Mouse (Mus musculus) cerebral cortex, adult 2 months (tissue): Measurements from ENCODE around the gene Mcmbp.

Source experiments
- WGBS: fragments of 180-500 bp; shearing (Covaris S2); methylation state at CpG from one replicate; pipeline ENCODE4 v1.1.7; 2018; 5-methylcytosine and 5-hydroxymethylcytosine counted together

Mcmbp gene

GRCm38 (mm10) chr7:128740334-128740733 is at the start of gene Mcmbp:
Gene Mcmbp, minus strand, starts transcription at chr7:128740495.
- under 1% methylated on average over 35 of the region's 35 CpGs for WGBS

DNA sequence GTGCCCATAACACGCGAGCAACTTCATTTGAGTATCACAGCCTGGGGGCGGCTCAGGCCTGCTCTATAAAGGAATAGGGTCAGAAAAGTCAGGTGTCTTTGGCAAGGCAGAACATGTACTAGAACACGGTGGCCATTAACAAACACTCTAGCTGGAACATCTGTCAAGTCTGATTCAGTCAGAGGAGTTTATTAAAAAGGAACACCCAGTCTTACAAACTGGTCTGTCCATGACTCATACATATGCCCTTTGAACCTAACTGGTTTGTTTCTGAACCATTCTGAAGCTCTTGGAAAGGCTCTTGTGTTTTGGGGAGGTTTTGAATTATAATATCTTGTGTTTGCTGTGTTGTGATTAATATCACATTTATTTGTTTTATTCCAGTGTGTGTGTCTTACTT is 49.8 kb upstream of the Mcmbp start:
- 86% methylated on average over 4 of the region's 4 CpGs for WGBS

GRCm38 (mm10) chr7:128781846-128782245 is 41.6 kb upstream of the Mcmbp start:
- 71% methylated on average over 3 of the region's 3 CpGs for WGBS

DNA sequence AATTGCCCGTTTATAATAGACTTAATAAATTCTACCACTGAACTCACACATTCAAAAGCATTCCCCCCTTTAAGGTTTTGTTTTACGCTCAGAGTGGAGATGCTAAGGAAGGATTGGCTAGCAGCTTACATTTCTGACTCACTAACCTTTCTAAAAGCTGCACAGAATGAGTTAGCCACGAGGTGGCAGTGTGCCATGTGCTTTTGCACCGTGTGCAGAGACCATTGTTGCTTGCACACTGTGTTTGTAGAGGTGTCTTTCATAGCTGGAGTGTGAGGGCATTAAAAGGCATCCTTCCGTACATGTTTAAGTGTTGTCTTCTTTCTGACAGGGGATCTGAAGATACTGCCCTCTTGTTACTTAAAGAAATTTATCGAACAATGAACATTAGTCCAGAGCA is 39.0 kb upstream of the Mcmbp start:
- 28% methylated on average over 6 of the region's 6 CpGs for WGBS

DNA sequence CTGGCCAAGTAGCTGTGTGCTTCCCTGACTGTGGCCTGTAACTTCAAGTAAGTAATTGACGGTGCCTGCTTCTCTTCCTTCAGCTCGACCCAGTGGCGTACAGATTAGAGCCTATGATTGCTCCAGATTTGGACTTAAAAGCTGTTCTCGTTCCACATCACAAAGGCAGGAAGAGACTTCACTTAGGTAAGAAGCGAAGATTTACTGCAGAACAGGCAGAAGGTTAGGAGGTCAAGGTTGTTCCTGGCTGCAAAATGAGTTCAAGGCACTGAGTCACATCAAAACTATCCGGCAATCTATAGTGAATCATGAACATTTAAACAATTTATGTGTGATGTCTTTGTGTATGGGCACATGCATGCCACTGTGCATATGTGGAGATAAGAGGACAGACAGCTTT is 36.9 kb upstream of the Mcmbp start:
- 84% methylated on average over 6 of the region's 6 CpGs for WGBS

DNA sequence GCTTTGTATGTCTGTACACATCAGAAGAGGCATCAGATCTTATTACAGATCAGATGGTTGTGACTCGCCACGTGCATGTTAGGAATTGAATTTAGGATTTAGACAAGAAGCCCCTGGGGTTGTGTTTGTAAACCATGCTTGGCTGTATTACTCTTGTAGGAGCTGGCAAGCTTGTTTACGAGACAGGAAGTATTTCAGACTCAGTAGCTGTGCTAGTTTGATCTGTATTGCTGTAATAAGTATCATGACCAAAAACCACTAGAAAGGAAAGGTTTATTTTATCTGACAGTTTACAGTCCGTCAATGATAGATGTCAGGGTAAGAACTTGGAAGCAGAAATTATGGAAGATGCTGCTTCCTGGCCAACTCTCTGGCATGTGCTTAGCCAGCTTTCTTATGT is 18.7 kb upstream of the Mcmbp start:
- WGBS, result 87% methylated on average over 4 of the region's 4 CpGs

DNA sequence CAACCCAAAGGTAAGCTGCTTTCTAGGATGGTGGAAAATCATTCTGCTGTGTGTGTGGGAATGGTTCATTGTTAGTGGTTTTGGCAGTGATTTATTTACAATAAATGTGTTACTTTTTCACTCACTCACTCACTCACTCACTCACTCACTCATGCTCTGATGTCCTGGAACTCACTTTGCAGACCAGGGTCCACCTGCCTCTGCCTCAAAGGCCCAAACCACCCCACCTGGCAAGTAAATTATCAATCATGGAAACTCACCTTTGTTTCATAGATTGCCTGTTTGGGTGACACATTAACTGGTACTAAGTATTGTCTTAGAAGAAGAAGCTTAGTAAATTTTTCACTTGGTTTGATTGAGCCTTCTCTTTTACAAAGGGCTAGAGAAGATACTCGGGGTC is 15.1 kb upstream of the Mcmbp start:
- 87% methylated on average over 1 of the region's 1 CpGs for WGBS

- WGBS, result 87% methylated on average over 4 of the region's 4 CpGs
Measured at GRCm38 (mm10) chr7:128752012-128752411, 11.7 kb upstream of the Mcmbp start.

DNA sequence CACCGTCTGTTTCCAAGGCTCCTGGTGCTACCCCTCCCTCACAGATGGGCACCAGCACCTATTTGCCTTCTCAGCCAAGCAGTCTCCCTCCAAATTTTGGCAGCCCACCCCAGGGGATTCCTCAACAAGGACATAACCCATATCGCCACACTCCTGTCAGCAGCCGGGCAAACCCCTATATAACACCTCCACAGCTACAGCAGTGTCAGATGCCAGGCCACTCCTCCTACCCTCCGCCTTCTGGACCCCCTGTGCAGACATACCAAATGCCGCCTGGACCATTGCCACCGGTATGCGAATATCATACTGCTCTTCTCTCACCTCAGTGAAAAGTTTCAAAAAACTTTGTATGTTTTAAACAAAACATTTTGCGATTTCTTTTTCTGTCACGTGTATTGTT is 10.0 kb upstream of the Mcmbp start:
- WGBS, result 73% methylated on average over 9 of the region's 9 CpGs

DNA sequence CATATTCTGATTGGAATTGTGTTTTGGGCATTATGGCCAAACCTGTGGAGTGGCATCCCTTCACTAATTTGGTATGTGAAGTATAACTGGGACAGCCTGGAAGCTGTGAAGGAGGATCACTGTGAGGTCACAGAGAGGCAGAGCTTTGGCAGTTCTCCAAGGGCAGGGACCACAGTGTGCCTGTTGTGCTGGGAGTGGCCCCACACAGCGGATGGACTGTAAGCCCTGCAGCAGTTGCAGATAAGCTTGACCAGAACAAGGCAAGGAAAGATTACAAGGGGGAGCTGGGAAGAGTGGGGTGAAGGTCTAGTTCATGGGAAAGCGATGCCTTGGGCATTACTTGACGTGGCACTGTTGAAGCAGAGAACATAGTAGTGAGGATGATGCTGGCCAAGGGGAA is 8.5 kb upstream of the Mcmbp start:
- 51% methylated on average over 3 of the region's 3 CpGs for WGBS

DNA sequence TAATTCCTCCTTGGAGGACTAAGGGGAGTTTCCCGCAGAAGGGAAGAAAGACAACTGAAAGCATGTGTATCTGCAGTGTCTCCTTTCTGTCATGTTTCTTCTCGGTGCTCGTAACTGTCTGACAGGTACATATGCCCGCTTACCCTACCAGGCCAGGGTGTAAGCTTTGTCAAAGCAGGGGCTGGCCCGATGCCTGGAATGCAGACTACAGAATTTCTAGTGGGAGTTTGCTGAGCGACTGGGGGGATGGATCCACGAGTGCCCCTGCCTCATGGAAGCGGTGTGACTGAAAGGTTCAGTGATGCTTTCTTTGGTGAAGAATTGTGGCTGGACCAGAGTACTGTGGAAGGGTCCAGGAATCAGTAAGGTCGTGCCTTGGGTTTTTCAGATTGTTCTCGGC is 5.9 kb upstream of the Mcmbp start:
- WGBS, result 73% methylated on average over 10 of the region's 10 CpGs

DNA sequence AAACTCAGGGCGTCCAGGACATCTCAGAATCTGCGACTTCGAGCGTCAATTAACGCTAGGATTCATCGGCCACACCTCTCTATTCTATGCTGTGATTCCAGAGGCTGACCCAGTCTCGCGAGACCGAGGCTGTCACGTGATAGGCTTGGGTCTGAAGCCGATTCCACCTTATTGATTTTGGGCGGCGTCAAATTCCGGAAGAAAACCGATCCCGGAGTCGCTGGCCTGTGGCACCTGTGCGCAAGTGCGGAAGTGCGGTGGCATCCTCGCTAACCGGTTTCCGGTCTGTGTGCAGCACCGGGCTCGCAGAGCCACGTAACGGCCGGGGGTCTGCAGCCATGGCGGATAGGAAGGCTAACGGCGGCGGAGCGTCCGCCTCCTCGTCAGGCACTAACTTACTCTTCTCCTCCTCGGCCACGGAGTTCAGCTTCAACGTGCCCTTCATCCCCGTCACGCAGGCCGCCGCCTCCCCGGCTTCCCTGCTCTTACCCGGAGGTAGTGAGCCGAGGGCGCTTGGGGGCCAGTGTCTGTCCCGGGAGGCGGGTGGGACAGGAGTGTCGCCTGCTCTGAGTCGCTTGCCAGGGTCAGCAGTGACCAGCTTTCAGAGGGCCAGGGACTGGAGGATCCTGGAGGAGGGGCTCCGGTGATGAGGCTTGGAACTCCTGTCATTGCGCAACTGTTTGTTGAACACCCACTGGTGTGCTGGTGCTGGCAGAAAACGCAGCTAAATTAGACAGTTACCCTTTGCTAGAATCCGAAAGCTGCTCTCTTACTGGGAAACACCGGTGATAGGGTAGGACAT is 4.6 kb upstream of the Mcmbp start, which contains the start of gene Sec23ip:
Gene Sec23ip (plus strand): TSS at position 260 of the 802 bp plus-strand sequence.
- WGBS, result under 1% methylated on average over 55 of the region's 55 CpGs

- WGBS, result 55% methylated on average over 2 of the region's 2 CpGs
Measured at GRCm38 (mm10) chr7:128743898-128744297, 3.6 kb upstream of the Mcmbp start.

GRCm38 (mm10) chr7:128739462-128740277 is 625 bp downstream of the Mcmbp start:
- WGBS, result under 1% methylated on average over 64 of the region's 80 CpGs

- WGBS, result 3% methylated on average over 15 of the region's 15 CpGs
Measured at GRCm38 (mm10) chr7:128739116-128739461, 1.2 kb downstream of the Mcmbp start.

DNA sequence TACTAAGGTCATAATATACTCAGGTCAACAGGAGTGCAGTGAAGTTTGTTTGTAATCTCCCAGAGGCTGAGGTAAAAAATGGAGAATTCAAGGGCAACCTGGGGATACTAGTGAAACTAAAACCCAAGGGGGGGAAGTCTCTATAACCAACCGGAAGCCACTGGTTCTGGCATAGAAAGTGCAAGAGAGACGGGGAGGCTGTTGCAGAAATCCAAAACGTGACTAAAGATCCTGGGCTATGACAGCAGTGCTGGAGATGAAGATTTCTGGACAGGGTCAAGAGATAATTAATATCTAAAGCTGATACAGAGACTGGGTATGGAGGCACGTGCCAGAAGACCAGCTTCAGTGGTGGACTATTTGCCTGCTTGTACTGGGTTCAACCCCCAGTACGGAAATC is 2.3 kb downstream of the Mcmbp start:
- WGBS, result 60% methylated on average over 5 of the region's 5 CpGs

GRCm38 (mm10) chr7:128731585-128731984 is 8.7 kb downstream of the Mcmbp start:
- WGBS, result 31% methylated on average over 2 of the region's 2 CpGs

DNA sequence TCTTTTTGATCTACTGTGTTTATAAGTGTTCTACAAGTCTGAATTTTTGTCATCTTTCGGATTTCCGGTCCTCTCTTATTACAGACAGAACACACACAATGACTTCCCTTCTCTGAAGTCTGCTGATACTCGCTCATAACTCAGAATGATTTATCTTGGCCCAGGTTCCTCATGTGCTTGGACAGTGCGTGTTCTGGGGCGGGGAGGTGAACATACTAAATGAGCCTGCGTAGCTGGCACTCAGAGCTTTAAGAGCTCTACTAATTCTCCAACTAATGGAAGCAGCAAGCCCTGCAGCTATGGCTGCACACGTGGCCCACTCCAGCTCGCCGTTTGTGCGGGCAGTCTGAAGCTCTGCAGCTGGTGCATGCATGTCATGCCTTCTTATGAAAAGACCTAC is 11.6 kb downstream of the Mcmbp start:
- WGBS, result 74% methylated on average over 10 of the region's 10 CpGs

- 57% methylated on average over 5 of the region's 5 CpGs for WGBS
Measured at GRCm38 (mm10) chr7:128727701-128728100, 12.6 kb downstream of the Mcmbp start.

DNA sequence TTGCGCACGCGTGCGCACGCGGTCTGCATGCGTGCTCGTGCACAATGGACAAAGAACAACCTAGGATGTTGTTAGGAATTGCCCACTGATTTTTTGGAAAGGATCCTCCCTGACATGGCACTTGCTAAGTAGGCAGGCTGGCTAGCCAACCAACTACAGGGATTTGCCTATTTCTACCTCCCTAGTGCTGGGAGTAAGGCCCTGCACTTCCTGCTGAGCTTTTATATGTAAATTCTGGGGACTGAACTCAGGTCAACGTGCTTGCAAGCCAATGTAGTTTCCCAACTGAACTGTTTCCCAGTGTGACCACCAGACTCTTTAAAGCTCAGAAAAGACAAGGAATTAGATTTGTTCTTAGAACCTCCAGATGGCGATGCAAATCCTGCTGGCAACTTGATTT is 13.3 kb downstream of the Mcmbp start:
- WGBS, result 80% methylated on average over 10 of the region's 10 CpGs

DNA sequence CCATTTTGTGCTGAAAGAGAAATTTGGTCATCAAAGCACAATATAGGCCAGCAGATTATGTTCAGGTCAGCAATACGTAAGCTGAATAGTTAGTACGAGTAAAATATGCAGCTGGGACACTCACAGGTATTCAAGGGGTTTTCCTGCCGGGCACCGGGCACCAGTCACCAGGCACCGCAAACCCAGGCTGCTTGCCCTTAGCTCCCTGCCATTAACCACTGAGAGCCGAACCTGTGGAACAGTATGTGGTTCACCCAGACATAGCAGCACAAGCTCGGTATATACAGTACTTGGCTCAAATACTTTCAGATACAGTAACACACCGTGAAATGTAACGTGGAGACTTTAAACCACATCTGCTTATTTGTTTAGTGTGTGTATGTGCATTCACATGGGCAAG is 15.1 kb downstream of the Mcmbp start:
- 60% methylated on average over 9 of the region's 9 CpGs for WGBS

- WGBS, result 2% methylated on average over 4 of the region's 4 CpGs
Measured at GRCm38 (mm10) chr7:128724761-128725160, 15.5 kb downstream of the Mcmbp start.

GRCm38 (mm10) chr7:128717991-128718390 is 22.3 kb downstream of the Mcmbp start:
- 59% methylated on average over 4 of the region's 4 CpGs for WGBS
